Mouse (Mus musculus) heart, adult 2 months (tissue): Measurements from ENCODE around the gene Crnkl1.

Experiments
- CTCF ChIP-seq: fragments of 200-600 bp; IDR thresholded peaks from 2 replicates; pipeline ENCODE4 v1.8.1; 2022; ENCODE audit warnings: antibody characterized with exemption, mild to moderate bottlenecking, moderate library complexity
- EP300 ChIP-seq: fragments of 200-500 bp; IDR thresholded peaks from 2 replicates; pipeline ENCODE4 v1.6.1; 2011; ENCODE audit warnings: low read depth, low read length, control low read depth; ENCODE audit not compliant: insufficient read depth
- POLR2A ChIP-seq: fragments of 200-500 bp; IDR thresholded peaks from 2 replicates; pipeline ENCODE4 v1.6.1; 2011; ENCODE audit warnings: mild to moderate bottlenecking, low read depth, low read length, control low read depth; ENCODE audit not compliant: insufficient read depth

DNA sequence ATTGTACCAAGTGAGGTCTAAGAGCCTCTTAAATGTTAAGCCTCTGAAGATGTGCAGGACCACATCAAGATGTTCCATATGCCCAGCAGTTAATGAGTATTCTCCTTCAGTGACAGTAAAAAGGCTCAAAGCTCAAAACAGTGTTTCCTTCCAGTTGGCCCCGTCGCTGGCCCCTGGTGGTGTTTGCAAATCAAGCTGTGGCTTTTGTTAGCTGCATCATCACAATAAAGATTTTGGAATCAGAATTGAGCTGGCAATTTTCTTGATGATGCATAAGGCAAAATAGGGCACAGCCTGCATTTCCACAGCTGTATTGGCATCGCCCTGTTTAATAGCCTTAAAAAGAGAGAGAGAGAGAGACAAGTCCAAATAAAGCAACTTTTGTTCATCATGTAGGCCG, 44.8 kb upstream of the Crnkl1 start:
- TF ChIP-seq POLR2A = no peak
- TF ChIP-seq EP300 = no peak
- no peak for TF ChIP-seq CTCF
